ENCODE assay signal across 29 mouse cellular contexts in genomic region chr1:108548721-108549120, GRCm38 (mm10).
"Had no signal": no experiment of that assay in that cellular context is flagged by ENCODE, and none has a peak within 500 bp of the region (broad histone marks: within the 10 kb centered on the region; RNA-seq: fewer than 3 reads in every experiment).

No protein-coding gene starts in this region.

- H3K9ac ChIP-seq: heart, embryonic 12.5 days; hindbrain, embryonic 12.5 days; hindbrain, embryonic 14.5 days; intestine, embryonic 15.5 days; kidney, embryonic 15.5 days; limb, embryonic 12.5 days; liver, embryonic 13.5 days; liver, embryonic 15.5 days had no signal

- ATAC-seq: hindbrain, embryonic 16.5 days; inflammation-experienced regulatory T-cells, adult 6 months; intestine, embryonic 15.5 days had no signal

- H3K4me2 ChIP-seq: heart, embryonic 12.5 days; hindbrain, embryonic 12.5 days; hindbrain, embryonic 14.5 days; intestine, embryonic 15.5 days; kidney, embryonic 15.5 days; limb, embryonic 12.5 days; liver, embryonic 11.5 days; liver, embryonic 13.5 days; liver, embryonic 15.5 days had no signal

- DNase-seq: gastrocnemius, adult 2 months; gastrocnemius, postnatal 10 days; gastrocnemius, postnatal 25 days; heart, adult 18-20 months; heart, postnatal 10 days; heart, postnatal 4 days; kidney, adult 11 months; kidney, adult 2 months; kidney, adult 9 months; kidney, postnatal 14 days; kidney, postnatal 36 days; layer of hippocampus, adult 9-11 months; layer of hippocampus, postnatal 36 days; liver; liver, embryonic 13.5 days had no signal

- H3K4me1 ChIP-seq: heart, embryonic 10.5 days; heart, embryonic 12.5 days; hindbrain, embryonic 10.5 days; hindbrain, embryonic 12.5 days; intestine, embryonic 15.5 days; kidney, embryonic 15.5 days; limb, embryonic 10.5 days; limb, embryonic 12.5 days; liver, embryonic 13.5 days; liver, embryonic 15.5 days had no signal

- H3K4me3 ChIP-seq: gastrocnemius, adult 2 months; heart, embryonic 10.5 days; heart, embryonic 12.5 days; hindbrain, embryonic 10.5 days; hindbrain, embryonic 12.5 days; intestine, embryonic 15.5 days; kidney, embryonic 15.5 days; limb, embryonic 10.5 days; limb, embryonic 12.5 days; liver, embryonic 13.5 days; liver, embryonic 15.5 days had no signal

- H3K36me3 ChIP-seq: heart, embryonic 10.5 days; heart, embryonic 12.5 days; hindbrain, embryonic 10.5 days; hindbrain, embryonic 12.5 days; intestine, embryonic 15.5 days; kidney, embryonic 15.5 days; limb, embryonic 10.5 days; limb, embryonic 12.5 days; liver, embryonic 13.5 days; liver, embryonic 15.5 days had no signal

- H3K9me3 ChIP-seq: heart, embryonic 10.5 days; heart, embryonic 12.5 days; hindbrain, embryonic 10.5 days; hindbrain, embryonic 12.5 days; intestine, embryonic 15.5 days; kidney, embryonic 15.5 days; limb, embryonic 10.5 days; limb, embryonic 12.5 days; liver, embryonic 13.5 days; liver, embryonic 15.5 days had no signal

- H3K27me3 ChIP-seq: heart, embryonic 12.5 days; hindbrain, embryonic 12.5 days; intestine, embryonic 15.5 days; kidney, embryonic 15.5 days; limb, embryonic 12.5 days; liver, embryonic 13.5 days; liver, embryonic 15.5 days had no signal

- H3K27ac ChIP-seq: gastrocnemius, adult 2 months; heart, embryonic 10.5 days; hindbrain, embryonic 10.5 days; hindbrain, embryonic 12.5 days; hindbrain, embryonic 14.5 days; intestine, embryonic 15.5 days; kidney, embryonic 15.5 days; kidney, postnatal 0 days; limb, embryonic 10.5 days; limb, embryonic 12.5 days; liver, embryonic 13.5 days; liver, embryonic 15.5 days had no signal
